In genomic region chr6:125423099-125423498, GRCm38 (mm10) we compare ENCODE assay signal across 8 mouse cellular contexts. TPM values are rescaled to one million over a fixed set of nuclear protein-coding genes. Genes with fewer than 3 reads are reported as not detected.
DNase-seq lines count a peak whose midpoint lies in the region; ATAC-seq and TF ChIP-seq lines count a peak whose summit lies in the region.

No protein-coding gene starts in this region.

- no peak for TF ChIP-seq EP300 in liver, embryonic 14.5 days (IDR thresholded peaks at IDR 0.05; ENCODE audit: low read depth)

- peaks cover 14% of the 10 kb centered on the region; the same call in 1 of the 2 replicates for H3K27me3 ChIP-seq in heart, embryonic 13.5 days (replicated peaks)
- H3K27me3 ChIP-seq in liver, embryonic 14.5 days (ENCODE audit: control insufficient read depth, insufficient read depth, low read length): no peaks in the 10 kb centered on the region; the same call in 1 of the 2 replicates

- peaks cover 23% of the 10 kb centered on the region for H3K4me1 ChIP-seq in heart, embryonic 13.5 days
- H3K4me1 ChIP-seq in liver, embryonic 14.5 days (replicated peaks; ENCODE audit: control insufficient read depth in 2 of 2, insufficient read depth in 2 of 2, low read length in 1 of 2): peaks cover 0 to 11% of the 10 kb centered on the region in 2 experiments; a peak in 2 of 4 replicates

- WGBS in heart, embryonic 13.5 days: 25% methylated on average over 3 of the region's 3 CpGs
- 34% methylated on average over 3 of the region's 3 CpGs for WGBS in liver, embryonic 14.5 days (ENCODE audit: insufficient replicate concordance)

- TF ChIP-seq CTCF in liver, embryonic 14.5 days (IDR thresholded peaks at IDR 0.05; ENCODE audit: low read depth): no peak

- H3K4me3 ChIP-seq in heart, embryonic 13.5 days: no peak overlapping the region
- H3K4me3 ChIP-seq in liver, embryonic 14.5 days (ENCODE audit: insufficient read depth in 1 of 2, low read depth in 2 of 2, low read length in 2 of 2): no peak overlapping the region

- H3K27ac ChIP-seq in heart, embryonic 13.5 days (replicated peaks): no peak overlapping the region
- no peak overlapping the region for H3K27ac ChIP-seq in liver, embryonic 14.5 days

- intact Hi-C loops in heart, postnatal 10 days (cut with DNase I): loop anchor here (10.0 kb wide), 1 partner anchor 742 kb away; the partner anchor contains the start of gene Ntf3

- ATAC-seq in heart, embryonic 13.5 days (ENCODE audit: extremely low read depth, insufficient number of reproducible peaks, low FRiP score, low TSS enrichment): no peak
- no peak for ATAC-seq in liver, embryonic 14.5 days (ENCODE audit: insufficient read depth)

- peak overlapping the region; percentile 5; the same call in 1 of the 2 replicates for H3K9ac ChIP-seq in heart, embryonic 13.5 days
- no peak overlapping the region for H3K9ac ChIP-seq in liver, embryonic 14.5 days (replicated peaks)

- no peak for DNase-seq in heart, postnatal 10 days
- DNase-seq in thymus, postnatal 25 days: peak; percentile 11
- no peak for DNase-seq in thymus, adult 18-20 months
- DNase-seq in liver, embryonic 14.5 days (ENCODE audit: low read depth in 3 of 3, low spot score in 3 of 3): no peak
- no peak for DNase-seq in urinary bladder, postnatal 36 days (ENCODE audit: low spot score in 2 of 2)
- no peak for DNase-seq in layer of hippocampus, adult 8-10 months (ENCODE audit: low spot score in 2 of 2)
- DNase-seq in left cerebral cortex, adult 8-10 months (ENCODE audit: low spot score in 2 of 2): no peak

- no peaks in the 10 kb centered on the region for H3K36me3 ChIP-seq in heart, embryonic 13.5 days
- no peaks in the 10 kb centered on the region for H3K36me3 ChIP-seq in liver, embryonic 14.5 days (replicated peaks; ENCODE audit: control insufficient read depth, insufficient read depth, low read depth)

- peak overlapping the region; percentile 57 for H3K4me2 ChIP-seq in heart, embryonic 13.5 days
- H3K4me2 ChIP-seq in liver, embryonic 14.5 days (ENCODE audit: low read depth): peak overlapping the region; percentile 35

- no peaks in the 10 kb centered on the region for H3K9me3 ChIP-seq in heart, embryonic 13.5 days
- H3K9me3 ChIP-seq in liver, embryonic 14.5 days (ENCODE audit: control insufficient read depth, low read length): no peaks in the 10 kb centered on the region

RNA-seq across cellular contexts. Expression of gene Plekhg6, which starts 42.5 kb away (rescaled TPM):
- 0.10 and 0.11 TPM in 2 replicates for polyA plus RNA-seq in heart, embryonic 13.5 days (2015; fragmentation: Nextera tagmentation; extraction: Ambion mirVana)
- total RNA-seq in heart, postnatal 10 days (2021): not detected
- 0.39 and 0.48 TPM in 2 replicates for polyA plus RNA-seq in liver, embryonic 14.5 days (2012; rRNA removed)
- 0.38 and 0.47 TPM in 2 replicates for polyA plus RNA-seq in liver, embryonic 14.5 days (2014; fragmentation: Nextera tagmentation; extraction: Ambion mirVana)
- total RNA-seq in layer of hippocampus, adult 8-10 months (2022): under 1 TPM in 1 of 4 experiments, not detected in 3; 0.12 TPM
- total RNA-seq in left cerebral cortex, adult 8-10 months (2022): under 1 TPM; 0.28 to 0.71 (median 0.40) TPM
